Mouse (Mus musculus) forebrain, postnatal 0 days (tissue): ENCODE results near the gene Ak7. TPM values are rescaled to one million over a fixed set of nuclear protein-coding genes. Genes with fewer than 3 reads are reported as not detected.

Experiments
- ATAC-seq: fragments of 200-750 bp; cut with Nextera tagmentation; 2 replicates; pipeline ENCODE4 v1.8.0; 2017; ENCODE audit warnings: mild to moderate bottlenecking, moderate library complexity
- DNase-seq: peaks from one replicate; pipeline ENCODE4 v3.0.0-alpha.2; 2015
- H3K27ac ChIP-seq: fragments of 300-500 bp; sonication (generic); 2 replicates; pipeline ENCODE4 v1.5.1; 2014; ENCODE audit warnings: low read depth, mild to moderate bottlenecking, antibody characterized with exemption, low read length, moderate library complexity, mixed read lengths
- H3K27me3 ChIP-seq: fragments of 300-500 bp; sonication (generic); 2 replicates; pipeline ENCODE4 v1.6.1; 2014; ENCODE audit warnings: mild to moderate bottlenecking, low read length, mixed read lengths; ENCODE audit not compliant: insufficient read depth
- H3K36me3 ChIP-seq: fragments of 300-500 bp; sonication (generic); 2 replicates; pipeline ENCODE4 v1.6.1; 2014; ENCODE audit warnings: mild to moderate bottlenecking, moderate library complexity; ENCODE audit not compliant: insufficient read depth
- H3K4me1 ChIP-seq: fragments of 300-500 bp; sonication (generic); 2 replicates; pipeline ENCODE4 v1.6.1; 2014; ENCODE audit warnings: antibody characterized with exemption; ENCODE audit not compliant: insufficient read depth
- H3K4me2 ChIP-seq: fragments of 300-500 bp; sonication (generic); 2 replicates; pipeline ENCODE4 v1.6.1; 2014; ENCODE audit warnings: low read depth, mild to moderate bottlenecking, moderate library complexity
- H3K4me3 ChIP-seq: fragments of 300-500 bp; sonication (generic); 2 replicates; pipeline ENCODE4 v1.5.1; 2014; ENCODE audit warnings: low read depth, low read length, mixed read lengths
- H3K9ac ChIP-seq: fragments of 300-500 bp; sonication (generic); 2 replicates; pipeline ENCODE4 v1.6.1; 2014; ENCODE audit warnings: mild to moderate bottlenecking
- H3K9me3 ChIP-seq: fragments of 300-500 bp; sonication (generic); 2 replicates; pipeline ENCODE4 v1.6.1; 2016; ENCODE audit warnings: low read length
- CTCF ChIP-seq: sonication (generic); IDR thresholded peaks from 2 replicates; pipeline ENCODE4 v1.5.1; 2016; ENCODE audit warnings: antibody characterized with exemption, control low read depth, low read depth
- whole genome bisulfite sequencing: fragments of 180-500 bp; shearing (Covaris S2); extraction: QIAGEN DNeasy Blood & Tissue Kit; methylation state at CpG from one replicate; pipeline ENCODE4 v1.1.7; 2014; 5-methylcytosine and 5-hydroxymethylcytosine counted together
- polyA plus RNA-seq: library from polyadenylated mRNA; unstranded; fragments of >200 nt; fragmentation: Nextera tagmentation; extraction: Ambion mirVana; gene quantifications from 2 replicates; pipeline ENCODE4 v1.2.1, GENCODE M21; 2015
- total RNA-seq: library from RNA; depleted of rRNA; stranded (reverse); fragments of >200 nt; gene quantifications from 2 replicates; pipeline ENCODE4 v1.2.3, GENCODE M21; 2014

Gene Ak7
- total and polyA plus RNA-seq, 2 experiments from 2014 or later, result 1.9 to 3.4 TPM

DNA sequence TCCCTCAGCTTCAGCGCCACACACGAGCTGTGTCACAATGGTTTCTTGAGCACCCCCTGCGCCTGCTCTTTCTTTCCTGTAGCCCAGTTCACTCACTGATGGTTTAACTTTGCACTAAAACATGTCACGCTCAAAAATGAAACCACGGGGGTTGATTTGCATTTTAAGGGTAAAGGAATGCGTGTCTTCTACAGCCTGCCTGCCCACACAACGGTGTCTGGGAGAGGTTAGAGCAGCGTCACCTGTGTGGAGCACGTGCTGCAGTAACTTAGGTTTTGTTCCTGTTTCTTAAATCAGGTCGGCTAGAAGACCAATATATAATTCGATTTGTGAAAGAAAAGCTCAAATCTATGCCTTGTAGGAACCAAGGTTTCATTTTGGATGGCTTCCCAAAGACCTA is 55.4 kb downstream of the Ak7 start:
- TF ChIP-seq CTCF, result no peak
- no peak for DNase-seq
- WGBS, result 73% methylated on average over 11 of the region's 11 CpGs
- Histone ChIP-seq H3K9me3 (no peaks in the 10 kb centered on the region), H3K4me2 (no peak overlapping the region), H3K4me1 (no peaks in the 10 kb centered on the region), H3K27ac (no peak overlapping the region), H3K4me3 (no peak overlapping the region), H3K36me3 (no peaks in the 10 kb centered on the region), H3K9ac (no peak overlapping the region), H3K27me3 (no peaks in the 10 kb centered on the region)
- ATAC-seq, result no peak

- ATAC-seq (no peak), DNase-seq (no peak)
- H3K36me3 ChIP-seq, result no peaks in the 10 kb centered on the region
- no peak overlapping the region for H3K9ac ChIP-seq
- TF ChIP-seq CTCF, result no peak
- no peak overlapping the region for H3K27ac ChIP-seq
- 79% methylated on average over 3 of the region's 3 CpGs for WGBS
- no peak overlapping the region for H3K4me3 ChIP-seq
- H3K27me3 ChIP-seq, result no peaks in the 10 kb centered on the region
- H3K4me1 ChIP-seq, result no peaks in the 10 kb centered on the region
- no peaks in the 10 kb centered on the region for H3K9me3 ChIP-seq
- H3K4me2 ChIP-seq, result no peak overlapping the region
Observed at GRCm38 (mm10) chr12:105761629-105762028, 55.9 kb downstream of the Ak7 start.

GRCm38 (mm10) chr12:105769700-105770099 is 63.9 kb downstream of the Ak7 start:
- no peaks in the 10 kb centered on the region for H3K27me3 ChIP-seq
- no peak overlapping the region for H3K9ac ChIP-seq
- WGBS, result 79% methylated on average over 10 of the region's 10 CpGs
- H3K4me2 ChIP-seq, result no peak overlapping the region
- no peaks in the 10 kb centered on the region for H3K36me3 ChIP-seq
- no peaks in the 10 kb centered on the region for H3K4me1 ChIP-seq
- H3K9me3 ChIP-seq, result no peaks in the 10 kb centered on the region
- no peak overlapping the region for H3K4me3 ChIP-seq
- ATAC-seq, result no peak
- no peak for TF ChIP-seq CTCF
- H3K27ac ChIP-seq, result no peak overlapping the region
- DNase-seq, result no peak

DNA sequence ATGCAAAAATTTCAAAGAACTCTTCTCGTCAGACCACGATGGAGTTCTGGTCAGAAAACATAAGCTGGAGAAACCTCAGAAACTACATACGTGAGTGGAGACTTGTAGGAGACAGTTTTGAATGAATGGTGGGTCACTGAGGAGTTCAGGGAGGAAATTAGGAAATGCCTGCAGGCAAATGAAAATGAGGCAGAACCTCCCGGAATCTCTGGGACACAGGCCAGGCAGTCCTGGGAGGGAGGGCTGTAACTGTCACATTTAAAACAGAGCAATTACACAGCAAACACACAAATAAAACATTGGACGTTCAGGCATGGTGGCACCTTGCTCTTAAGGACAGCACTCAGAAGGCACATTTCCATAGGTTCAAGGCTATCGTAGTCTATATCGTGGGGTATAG is 69.1 kb downstream of the Ak7 start:
- Histone ChIP-seq H3K4me2 (no peak overlapping the region), H3K9ac (no peak overlapping the region), H3K36me3 (no peaks in the 10 kb centered on the region), H3K9me3 (no peaks in the 10 kb centered on the region), H3K27me3 (no peaks in the 10 kb centered on the region), H3K4me1 (no peaks in the 10 kb centered on the region), H3K27ac (no peak overlapping the region), H3K4me3 (no peak overlapping the region)
- DNase-seq, result no peak
- ATAC-seq, result no peak
- TF ChIP-seq CTCF, result no peak
- WGBS, result 62% methylated on average over 7 of the region's 7 CpGs

DNA sequence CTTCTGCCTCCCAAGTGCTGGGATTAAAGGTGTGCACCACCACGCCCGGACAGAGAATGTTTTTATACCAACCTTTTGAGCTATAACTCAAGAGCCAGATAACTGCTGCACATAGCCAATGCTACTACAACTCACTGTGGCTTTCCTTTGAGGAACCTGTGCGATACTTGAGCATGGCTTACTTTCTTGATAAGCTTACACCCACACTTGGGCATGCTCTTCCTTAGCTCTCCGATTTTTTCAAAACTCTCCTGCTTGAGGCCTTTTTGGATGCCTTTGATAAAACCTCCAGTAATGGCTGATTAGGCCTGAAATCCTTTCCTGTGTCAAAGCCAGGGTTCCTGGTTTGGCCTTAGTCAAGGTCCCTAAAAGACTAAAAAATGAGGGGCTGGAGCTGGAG is 71.9 kb downstream of the Ak7 start:
- no peak overlapping the region for H3K4me3 ChIP-seq
- no peak overlapping the region for H3K9ac ChIP-seq
- DNase-seq (no peak), ATAC-seq (no peak)
- H3K27me3 ChIP-seq, result no peaks in the 10 kb centered on the region
- H3K4me1 ChIP-seq, result no peaks in the 10 kb centered on the region
- H3K36me3 ChIP-seq, result no peaks in the 10 kb centered on the region
- TF ChIP-seq CTCF, result no peak
- 89% methylated on average over 4 of the region's 4 CpGs for WGBS
- H3K4me2 ChIP-seq, result no peak overlapping the region
- H3K9me3 ChIP-seq, result no peaks in the 10 kb centered on the region
- no peak overlapping the region for H3K27ac ChIP-seq

DNA sequence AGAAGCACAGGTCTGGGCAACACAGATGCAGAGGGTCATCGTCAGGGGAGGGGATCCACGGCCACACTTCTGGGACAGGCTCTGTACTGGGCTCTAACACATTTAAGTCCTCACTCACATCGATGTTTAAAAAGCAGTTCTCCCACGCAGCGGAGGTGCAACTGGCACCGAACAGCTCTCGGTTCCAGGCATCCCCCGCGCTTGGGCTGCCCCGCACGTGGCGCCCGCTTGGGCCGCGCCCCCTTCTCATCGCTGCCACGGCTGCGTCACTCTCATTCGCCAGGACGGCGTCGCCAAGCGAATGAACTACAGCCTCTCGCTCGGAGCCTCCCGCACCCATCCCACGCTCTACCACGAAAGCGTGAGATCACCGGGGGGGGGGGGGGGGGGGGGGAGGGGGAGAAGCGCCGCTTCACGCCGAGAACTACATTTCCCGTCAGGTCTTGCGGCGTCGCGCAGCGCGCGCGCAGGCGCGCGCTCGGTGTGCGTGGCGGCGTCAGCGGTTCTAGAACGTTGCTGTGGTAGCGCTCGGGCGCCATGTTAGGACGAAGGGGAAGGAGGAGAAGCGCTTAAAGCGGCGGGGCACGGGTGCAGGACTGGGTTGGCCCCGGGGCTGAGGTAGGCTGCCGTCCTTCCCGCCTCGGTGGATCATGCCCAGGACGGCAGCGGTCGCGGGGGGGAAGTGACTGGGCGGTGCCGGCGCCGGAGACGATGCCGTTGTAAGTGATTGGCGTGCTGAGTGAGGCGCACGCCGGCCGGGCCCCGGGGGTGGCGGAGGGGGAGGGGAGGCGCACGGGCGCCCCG is 78.6 kb downstream of the Ak7 start, which contains the start of gene Papola:
TSS of gene Papola (plus strand) at position 499 of the 804 bp plus-strand sequence.
- peak; percentile 98 for ATAC-seq
- no peak for TF ChIP-seq CTCF
- DNase-seq, result peak; percentile 97
- H3K9ac ChIP-seq, result peak within 1 kb of the TSS; percentile 86
- H3K27ac ChIP-seq, result peak within 1 kb of the TSS; percentile 96
- WGBS, result under 1% methylated on average over 66 of the region's 85 CpGs
- no peaks in the 10 kb centered on the region for H3K36me3 ChIP-seq
- H3K4me2 ChIP-seq, result peak within 1 kb of the TSS; percentile 82
- H3K4me1 ChIP-seq, result peaks cover 18% of the 10 kb centered on the region; the same call in 1 of the 2 replicates
- peak within 1 kb of the TSS; percentile 68 for H3K4me3 ChIP-seq
- no peaks in the 10 kb centered on the region for H3K9me3 ChIP-seq
- no peaks in the 10 kb centered on the region for H3K27me3 ChIP-seq

DNA sequence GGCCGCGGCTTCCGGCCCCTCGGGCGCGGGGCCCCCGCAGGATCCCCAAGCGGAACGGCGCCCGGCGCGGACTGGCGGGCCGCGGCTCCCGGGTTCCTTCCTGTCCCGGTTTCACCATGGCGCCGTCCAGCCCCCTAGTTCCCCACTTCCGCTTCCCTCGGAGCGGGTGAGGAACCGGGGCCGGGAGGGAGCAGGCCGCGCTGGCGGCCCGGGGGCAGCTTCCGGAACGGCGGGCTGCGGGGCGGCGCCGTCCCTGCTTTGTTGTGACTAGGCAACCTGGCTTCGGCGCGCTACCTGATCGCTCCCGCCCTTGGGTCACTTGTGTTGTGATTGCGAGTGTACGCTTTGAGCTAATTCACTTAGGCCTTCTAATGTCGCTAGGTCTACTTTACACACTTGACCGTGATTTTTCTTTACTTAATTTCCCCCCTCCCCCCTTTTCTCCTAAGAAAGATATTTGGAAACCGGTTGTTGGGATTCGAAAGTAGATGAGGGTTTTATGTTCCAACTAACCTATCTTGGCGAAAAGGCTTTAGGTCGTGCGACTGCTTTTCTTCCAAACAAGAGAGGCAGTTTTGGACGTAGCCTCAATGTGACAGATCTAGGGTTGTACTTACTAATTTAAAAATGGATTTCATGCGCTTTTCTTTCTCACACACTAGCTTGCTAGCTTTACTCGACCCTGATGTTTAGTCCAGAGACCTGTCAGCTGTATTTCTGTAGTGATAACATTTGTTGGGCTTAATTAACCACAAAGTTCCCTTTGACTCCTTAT is 79.4 kb downstream of the Ak7 start:
- peak overlapping the region; percentile 82 for H3K4me2 ChIP-seq
- ATAC-seq, result peak; percentile 68
- peak overlapping the region; percentile 96 for H3K27ac ChIP-seq
- 1% methylated on average over 50 of the region's 53 CpGs for WGBS
- no peak for DNase-seq
- H3K9ac ChIP-seq, result peak overlapping the region; percentile 86
- H3K36me3 ChIP-seq, result no peaks in the 10 kb centered on the region
- no peak for TF ChIP-seq CTCF
- H3K4me1 ChIP-seq, result peaks cover 18% of the 10 kb centered on the region; the same call in 1 of the 2 replicates
- no peaks in the 10 kb centered on the region for H3K27me3 ChIP-seq
- no peaks in the 10 kb centered on the region for H3K9me3 ChIP-seq
- H3K4me3 ChIP-seq, result peak overlapping the region; percentile 68
